Mouse (Mus musculus) midbrain, embryonic 13.5 days (tissue): ENCODE data around the gene Gramd1b. TPM values are rescaled to one million over a fixed set of nuclear protein-coding genes. Genes with fewer than 3 reads are reported as not detected.

Experiments used
- ATAC-seq: fragments of 200-750 bp; cut with Nextera tagmentation; 2 replicates; pipeline ENCODE4 v1.8.0; 2017; ENCODE audit warnings: mild to moderate bottlenecking, moderate TSS enrichment, moderate library complexity
- H3K27ac ChIP-seq: fragments of 300-500 bp; sonication (generic); 2 replicates; pipeline ENCODE4 v1.5.1; 2015; ENCODE audit warnings: inconsistent platforms, mild to moderate bottlenecking, moderate library complexity
- H3K27me3 ChIP-seq: fragments of 300-500 bp; sonication (generic); 2 replicates; pipeline ENCODE4 v1.6.1; 2015; ENCODE audit warnings: mild to moderate bottlenecking, inconsistent platforms
- H3K36me3 ChIP-seq: fragments of 300-500 bp; sonication (generic); 2 replicates; pipeline ENCODE4 v1.6.1; 2015; ENCODE audit warnings: mild to moderate bottlenecking, inconsistent platforms
- H3K4me1 ChIP-seq: fragments of 300-500 bp; sonication (generic); replicated peaks from 2 replicates; pipeline ENCODE4 v1.6.1; 2015; ENCODE audit warnings: inconsistent platforms
- H3K4me2 ChIP-seq: fragments of 300-500 bp; sonication (generic); replicated peaks from 2 replicates; pipeline ENCODE4 v1.6.1; 2015; ENCODE audit warnings: moderate library complexity, mild to moderate bottlenecking, inconsistent platforms
- H3K4me3 ChIP-seq: fragments of 300-500 bp; sonication (generic); replicated peaks from 2 replicates; pipeline ENCODE4 v1.5.1; 2015; ENCODE audit warnings: mild to moderate bottlenecking, inconsistent platforms
- H3K9ac ChIP-seq: fragments of 300-500 bp; sonication (generic); replicated peaks from 2 replicates; pipeline ENCODE4 v1.6.1; 2015; ENCODE audit warnings: mild to moderate bottlenecking, inconsistent platforms
- H3K9me3 ChIP-seq: fragments of 300-500 bp; sonication (generic); 2 replicates; pipeline ENCODE4 v1.6.1; 2016; ENCODE audit warnings: mild to moderate bottlenecking, inconsistent platforms
- WGBS: fragments of 180-500 bp; shearing (Covaris S2); methylation state at CpG from one replicate; pipeline ENCODE4 v1.1.7; 2015; 5-methylcytosine and 5-hydroxymethylcytosine counted together
- polyA plus RNA-seq: library from polyadenylated mRNA; unstranded; fragments of >200 nt; fragmentation: Nextera tagmentation; extraction: Ambion mirVana; gene quantifications from 2 replicates; pipeline ENCODE4 v1.2.1, GENCODE M21; 2015

The Gramd1b gene
- polyA plus RNA-seq, 1 experiment from 2014 or later: 8.1 TPM

GRCm38 (mm10) chr9:40389669-40390395, 141.4 kb downstream of the Gramd1b start:
- Histone ChIP-seq H3K36me3 (no peaks in the 10 kb centered on the region), H3K27me3 (no peaks in the 10 kb centered on the region), H3K27ac (no peak overlapping the region), H3K4me2 (no peak overlapping the region), H3K4me1 (peaks cover 26% of the 10 kb centered on the region), H3K9me3 (no peaks in the 10 kb centered on the region), H3K9ac (no peak overlapping the region), H3K4me3 (no peak overlapping the region)
- no peak for ATAC-seq
- 89% methylated on average over 8 of the region's 8 CpGs for WGBS

DNA sequence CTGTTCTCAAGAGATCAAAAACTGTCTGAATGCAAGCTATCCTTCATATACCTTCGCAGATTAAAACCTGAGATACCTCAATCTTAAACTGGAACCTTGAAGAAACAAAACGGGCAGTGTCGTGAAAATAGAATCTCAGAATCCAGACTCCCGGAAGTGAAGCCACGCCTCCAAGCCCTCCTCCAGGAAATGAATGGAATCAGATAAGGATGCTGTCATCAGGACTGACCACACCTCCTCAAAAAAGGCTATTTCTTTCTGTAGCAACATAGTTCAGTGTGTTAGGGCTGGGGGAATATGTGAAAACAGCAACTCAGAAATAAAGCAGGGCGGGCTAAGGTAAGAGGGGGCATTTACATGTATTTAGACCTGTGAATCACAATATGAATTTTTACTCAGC, 142.0 kb downstream of the Gramd1b start:
- Histone ChIP-seq H3K9me3 (no peaks in the 10 kb centered on the region), H3K36me3 (no peaks in the 10 kb centered on the region), H3K27me3 (no peaks in the 10 kb centered on the region), H3K9ac (no peak overlapping the region), H3K4me1 (peaks cover 26% of the 10 kb centered on the region), H3K4me3 (no peak overlapping the region), H3K4me2 (no peak overlapping the region), H3K27ac (no peak overlapping the region)
- no peak for ATAC-seq
- WGBS: 89% methylated on average over 6 of the region's 6 CpGs

- H3K4me1 ChIP-seq: peaks cover 10% of the 10 kb centered on the region
- no peak overlapping the region for H3K4me2 ChIP-seq
- no peak overlapping the region for H3K9ac ChIP-seq
- H3K27me3 ChIP-seq: no peaks in the 10 kb centered on the region
- no peaks in the 10 kb centered on the region for H3K9me3 ChIP-seq
- no peaks in the 10 kb centered on the region for H3K36me3 ChIP-seq
- WGBS: 92% methylated on average over 5 of the region's 5 CpGs
- no peak overlapping the region for H3K27ac ChIP-seq
- H3K4me3 ChIP-seq: no peak overlapping the region
- no peak for ATAC-seq
Observed at GRCm38 (mm10) chr9:40384781-40385180, 146.4 kb downstream of the Gramd1b start.

DNA sequence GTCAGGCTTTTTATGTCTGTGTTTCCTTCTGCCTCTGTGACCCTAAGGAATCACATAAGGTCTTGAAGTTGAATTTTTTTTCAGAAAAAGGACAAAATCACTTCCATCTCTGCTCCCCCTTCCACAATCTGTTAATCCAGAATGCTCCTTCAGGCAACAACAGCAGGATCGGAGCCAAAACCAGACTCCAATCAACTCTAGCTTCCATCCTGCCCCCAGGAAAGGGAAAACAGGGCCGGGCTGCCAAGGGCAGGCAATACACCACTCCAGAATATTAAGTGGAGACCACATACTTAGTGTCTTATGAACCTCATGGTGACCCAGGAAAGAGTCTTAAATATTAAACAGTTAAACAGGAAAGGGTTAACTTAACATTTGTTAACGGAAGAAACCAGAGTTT, 148.7 kb downstream of the Gramd1b start:
- H3K4me3 ChIP-seq: no peak overlapping the region
- no peak overlapping the region for H3K9ac ChIP-seq
- no peaks in the 10 kb centered on the region for H3K27me3 ChIP-seq
- H3K9me3 ChIP-seq: no peaks in the 10 kb centered on the region
- H3K4me2 ChIP-seq: no peak overlapping the region
- ATAC-seq: no peak
- H3K4me1 ChIP-seq: peaks cover 10% of the 10 kb centered on the region
- WGBS: 69% methylated on average over 3 of the region's 3 CpGs
- no peak overlapping the region for H3K27ac ChIP-seq
- H3K36me3 ChIP-seq: no peaks in the 10 kb centered on the region

GRCm38 (mm10) chr9:40381416-40382411, 149.5 kb downstream of the Gramd1b start:
- H3K36me3 ChIP-seq: no peaks in the 10 kb centered on the region
- no peak overlapping the region for H3K4me2 ChIP-seq
- ATAC-seq: peak; percentile 88
- H3K27me3 ChIP-seq: no peaks in the 10 kb centered on the region
- peaks cover 12% of the 10 kb centered on the region for H3K4me1 ChIP-seq
- 18% methylated on average over 15 of the region's 15 CpGs for WGBS
- no peak overlapping the region for H3K9ac ChIP-seq
- no peak overlapping the region for H3K4me3 ChIP-seq
- H3K27ac ChIP-seq: no peak overlapping the region
- no peaks in the 10 kb centered on the region for H3K9me3 ChIP-seq

GRCm38 (mm10) chr9:40376711-40377410, 154.3 kb downstream of the Gramd1b start:
- no peaks in the 10 kb centered on the region for H3K36me3 ChIP-seq
- H3K4me3 ChIP-seq: peak overlapping the region; percentile 41
- H3K9ac ChIP-seq: peak overlapping the region; percentile 69; the same call in 1 of the 2 replicates
- peaks cover 41% of the 10 kb centered on the region for H3K4me1 ChIP-seq
- no peak; the same call in 1 of the 2 replicates for ATAC-seq
- no peak overlapping the region for H3K27ac ChIP-seq
- 52% methylated on average over 9 of the region's 9 CpGs for WGBS
- H3K27me3 ChIP-seq: no peaks in the 10 kb centered on the region
- H3K4me2 ChIP-seq: peak overlapping the region; percentile 58
- H3K9me3 ChIP-seq: no peaks in the 10 kb centered on the region

DNA sequence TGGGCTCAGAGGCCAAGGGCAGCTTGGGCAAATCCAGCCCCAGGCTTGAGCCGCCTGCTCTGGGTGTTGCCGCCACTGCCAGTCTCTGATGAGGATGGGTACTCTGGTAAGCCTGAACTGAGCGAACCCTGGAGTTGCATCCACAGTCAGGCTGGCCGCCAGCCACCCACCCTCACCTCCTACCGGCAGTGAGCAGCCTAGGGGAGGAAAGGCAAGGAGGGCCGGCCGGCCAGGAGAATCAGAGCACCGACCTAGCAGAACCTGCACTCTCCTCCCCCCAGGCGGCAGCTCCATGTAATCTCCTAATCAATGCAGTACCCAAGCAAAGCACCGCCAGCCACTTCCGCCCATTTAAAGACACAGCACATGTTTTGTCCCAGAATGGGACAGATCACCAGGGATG, 155.0 kb downstream of the Gramd1b start:
- no peaks in the 10 kb centered on the region for H3K36me3 ChIP-seq
- H3K4me3 ChIP-seq: peak overlapping the region; percentile 41
- no peak overlapping the region for H3K27ac ChIP-seq
- H3K4me1 ChIP-seq: peaks cover 36% of the 10 kb centered on the region
- peak overlapping the region; percentile 69 for H3K9ac ChIP-seq
- WGBS: 2% methylated on average over 11 of the region's 11 CpGs
- peak overlapping the region; percentile 58 for H3K4me2 ChIP-seq
- ATAC-seq: peak; percentile 88
- H3K9me3 ChIP-seq: no peaks in the 10 kb centered on the region
- H3K27me3 ChIP-seq: no peaks in the 10 kb centered on the region

DNA sequence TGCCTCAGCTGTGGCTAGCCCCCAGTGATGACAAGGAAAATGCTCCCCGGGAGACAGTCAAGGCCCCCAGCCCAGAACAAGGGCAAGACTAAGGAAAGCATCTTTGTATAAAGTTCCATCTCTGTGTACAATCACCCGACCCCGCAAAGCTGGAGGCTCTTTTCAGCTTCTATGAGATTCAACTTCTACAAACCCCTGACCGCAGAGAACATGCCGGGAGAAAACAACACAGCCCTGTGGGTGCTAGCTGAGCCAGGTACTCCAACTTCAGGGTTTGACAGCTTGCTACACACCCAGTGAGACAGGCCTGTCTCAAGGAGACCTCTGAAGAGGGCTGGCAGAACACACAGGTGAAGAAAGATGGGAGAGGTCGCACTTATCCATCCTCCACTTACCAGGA, 155.7 kb downstream of the Gramd1b start:
- H3K9ac ChIP-seq: peak overlapping the region; percentile 69
- H3K9me3 ChIP-seq: no peaks in the 10 kb centered on the region
- H3K4me2 ChIP-seq: peak overlapping the region; percentile 58
- peaks cover 36% of the 10 kb centered on the region for H3K4me1 ChIP-seq
- peak; percentile 40 for ATAC-seq
- H3K36me3 ChIP-seq: no peaks in the 10 kb centered on the region
- no peaks in the 10 kb centered on the region for H3K27me3 ChIP-seq
- peak overlapping the region; percentile 41 for H3K4me3 ChIP-seq
- 48% methylated on average over 6 of the region's 6 CpGs for WGBS
- H3K27ac ChIP-seq: no peak overlapping the region

DNA sequence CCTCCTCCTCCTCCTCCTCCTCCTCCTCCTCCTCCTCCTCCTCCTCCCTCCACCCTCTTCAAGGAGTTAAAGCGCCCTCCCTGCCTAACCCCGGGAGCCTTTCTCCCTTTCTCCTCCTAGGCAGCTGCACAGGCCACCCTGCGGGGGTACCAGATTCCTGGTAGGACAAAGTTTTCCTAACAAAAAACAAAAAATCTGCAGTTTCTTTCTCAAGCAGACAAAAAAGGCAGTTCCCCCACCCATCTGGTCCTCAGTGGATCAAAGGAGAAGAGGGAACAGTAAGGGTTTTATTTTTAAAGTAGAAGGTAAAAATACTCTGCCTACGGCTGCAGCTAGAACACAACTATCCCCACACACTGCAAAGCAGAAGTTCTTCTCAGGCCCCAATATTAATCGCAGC, 156.2 kb downstream of the Gramd1b start:
- no peak for ATAC-seq
- Histone ChIP-seq H3K4me1 (peaks cover 36% of the 10 kb centered on the region), H3K9me3 (no peaks in the 10 kb centered on the region), H3K4me3 (no peak overlapping the region), H3K4me2 (peak overlapping the region; percentile 58), H3K27me3 (no peaks in the 10 kb centered on the region), H3K27ac (no peak overlapping the region), H3K36me3 (no peaks in the 10 kb centered on the region), H3K9ac (peak overlapping the region; percentile 7; the same call in 1 of the 2 replicates)
- WGBS: 19% methylated on average over 5 of the region's 5 CpGs

GRCm38 (mm10) chr9:40374533-40374971, 156.6 kb downstream of the Gramd1b start:
- no peak for ATAC-seq
- Histone ChIP-seq H3K27me3 (no peaks in the 10 kb centered on the region), H3K9me3 (no peaks in the 10 kb centered on the region), H3K4me2 (no peak overlapping the region), H3K4me1 (peaks cover 36% of the 10 kb centered on the region), H3K9ac (no peak overlapping the region), H3K27ac (no peak overlapping the region), H3K4me3 (no peak overlapping the region), H3K36me3 (no peaks in the 10 kb centered on the region)
- 58% methylated on average over 6 of the region's 6 CpGs for WGBS

GRCm38 (mm10) chr9:40374052-40374451, 157.1 kb downstream of the Gramd1b start:
- H3K9me3 ChIP-seq: no peaks in the 10 kb centered on the region
- no peak overlapping the region for H3K27ac ChIP-seq
- WGBS: 72% methylated on average over 11 of the region's 11 CpGs
- ATAC-seq: no peak
- H3K9ac ChIP-seq: no peak overlapping the region
- no peaks in the 10 kb centered on the region for H3K27me3 ChIP-seq
- peaks cover 36% of the 10 kb centered on the region for H3K4me1 ChIP-seq
- H3K4me2 ChIP-seq: 0 out of 2 replicates have a peak overlapping the region, but pooled peaks have one; percentile 2
- H3K4me3 ChIP-seq: no peak overlapping the region
- H3K36me3 ChIP-seq: no peaks in the 10 kb centered on the region
